Mouse (Mus musculus): Measurements from ENCODE around the gene Pnliprp2.

- TF ChIP-seq USF1 (IDR thresholded peaks at IDR 0.05; ENCODE audit: low read depth, low read length) (no peak), NRF1 (IDR thresholded peaks at IDR 0.05; ENCODE audit: low read depth, low read length) (no peak), GABPA (IDR thresholded peaks at IDR 0.05; ENCODE audit: insufficient replicate concordance, low read depth, low read length) (no peak)
These were observed 64.8 kb downstream of the Pnliprp2 start for GRCm38 (mm10) chr19:58824316-58824715.

All from CH12.LX (cell line).